Comparison of ENCODE assay signal across 8 mouse cellular contexts in genomic region chr11:103402198-103402597, GRCm38 (mm10). TPM values are rescaled to one million over a fixed set of nuclear protein-coding genes. Genes with fewer than 3 reads are reported as not detected.
DNase-seq lines count a peak whose midpoint lies in the region; ATAC-seq and TF ChIP-seq lines count a peak whose summit lies in the region.

No protein-coding gene starts in this region.

- no peaks in the 10 kb centered on the region for H3K4me1 ChIP-seq in forebrain, embryonic 14.5 days (ENCODE audit: control insufficient read depth, insufficient read depth, low read length)
- H3K4me1 ChIP-seq in forebrain, embryonic 16.5 days (replicated peaks; ENCODE audit: control insufficient read depth, insufficient read depth, low read length), result no peaks in the 10 kb centered on the region
- H3K4me1 ChIP-seq in neural tube, embryonic 15.5 days, result no peaks in the 10 kb centered on the region
- H3K4me1 ChIP-seq in kidney, postnatal 0 days (replicated peaks; ENCODE audit: insufficient read depth, low read length), result no peaks in the 10 kb centered on the region

- H3K4me3 ChIP-seq in forebrain, embryonic 14.5 days (ENCODE audit: low read depth, low read length), result no peak overlapping the region
- H3K4me3 ChIP-seq in forebrain, embryonic 16.5 days (replicated peaks; ENCODE audit: low read length), result no peak overlapping the region
- H3K4me3 ChIP-seq in neural tube, embryonic 15.5 days (replicated peaks), result no peak overlapping the region
- no peak overlapping the region for H3K4me3 ChIP-seq in kidney, postnatal 0 days (replicated peaks; ENCODE audit: low read depth, low read length)

- H3K9me3 ChIP-seq in forebrain, embryonic 14.5 days (replicated peaks; ENCODE audit: control insufficient read depth, low read length), result no peaks in the 10 kb centered on the region
- H3K9me3 ChIP-seq in forebrain, embryonic 16.5 days (ENCODE audit: control insufficient read depth, low read length), result no peaks in the 10 kb centered on the region
- no peaks in the 10 kb centered on the region for H3K9me3 ChIP-seq in neural tube, embryonic 15.5 days (replicated peaks)
- H3K9me3 ChIP-seq in kidney, postnatal 0 days (replicated peaks; ENCODE audit: low read length), result no peaks in the 10 kb centered on the region

- H3K9ac ChIP-seq in forebrain, embryonic 14.5 days (ENCODE audit: low read length), result no peak overlapping the region
- no peak overlapping the region for H3K9ac ChIP-seq in forebrain, embryonic 16.5 days (replicated peaks; ENCODE audit: low read depth, low read length)
- H3K9ac ChIP-seq in neural tube, embryonic 15.5 days (replicated peaks), result no peak overlapping the region
- H3K9ac ChIP-seq in kidney, postnatal 0 days (ENCODE audit: low read depth, low read length), result no peak overlapping the region

- DNase-seq in forebrain, embryonic 14.5 days (ENCODE audit: low spot score), result peak; percentile 23
- peak; percentile 19 for DNase-seq in neural tube, embryonic 10.5 days (ENCODE audit: extremely low spot score, low spot score)
- peak; percentile 48 to 60 for DNase-seq in cerebellum, postnatal 14 days
- peak; percentile 69 for DNase-seq in kidney, postnatal 0 days (ENCODE audit: low spot score)
- peak; percentile 39 to 61 for DNase-seq in natural killer cell, adult 2 months (ENCODE audit: low spot score in 2 of 2)
- peak; percentile 50 to 64 for DNase-seq in thymus, postnatal 10 days (ENCODE audit: low spot score in 2 of 2)

- ATAC-seq in forebrain, embryonic 14.5 days, result no peak
- ATAC-seq in forebrain, embryonic 16.5 days, result no peak
- no peak for ATAC-seq in neural tube, embryonic 15.5 days (ENCODE audit: low FRiP score)
- ATAC-seq in kidney, postnatal 0 days (replicated peaks; ENCODE audit: low FRiP score, low read depth), result 0 out of 2 replicates have a peak, but pooled peaks have one; percentile 52

- WGBS in forebrain, embryonic 14.5 days, result 45% methylated on average over 2 of the region's 2 CpGs
- WGBS in forebrain, embryonic 16.5 days, result 50% methylated on average over 2 of the region's 2 CpGs
- WGBS in neural tube, embryonic 15.5 days, result 75% methylated on average over 2 of the region's 2 CpGs
- 61% methylated on average over 2 of the region's 2 CpGs for WGBS in kidney, postnatal 0 days

- no peaks in the 10 kb centered on the region for H3K27me3 ChIP-seq in forebrain, embryonic 14.5 days (replicated peaks; ENCODE audit: control insufficient read depth, insufficient read depth, low read length)
- no peaks in the 10 kb centered on the region for H3K27me3 ChIP-seq in forebrain, embryonic 16.5 days (replicated peaks; ENCODE audit: control insufficient read depth, insufficient read depth, low read length)
- H3K27me3 ChIP-seq in neural tube, embryonic 15.5 days (replicated peaks), result no peaks in the 10 kb centered on the region
- H3K27me3 ChIP-seq in kidney, postnatal 0 days (ENCODE audit: insufficient read depth, low read length), result no peaks in the 10 kb centered on the region

- peak; percentile 76 for TF ChIP-seq CTCF in kidney, postnatal 0 days (IDR thresholded peaks at IDR 0.05; ENCODE audit: low read depth)

- no peak overlapping the region for H3K27ac ChIP-seq in forebrain, embryonic 14.5 days (ENCODE audit: low read depth, low read length)
- no peak overlapping the region for H3K27ac ChIP-seq in forebrain, embryonic 16.5 days (ENCODE audit: low read length)
- H3K27ac ChIP-seq in neural tube, embryonic 15.5 days (replicated peaks), result no peak overlapping the region
- no peak overlapping the region for H3K27ac ChIP-seq in kidney, postnatal 0 days

- peaks cover 22% of the 10 kb centered on the region; the same call in 1 of the 2 replicates for H3K36me3 ChIP-seq in forebrain, embryonic 14.5 days (ENCODE audit: control insufficient read depth, insufficient read depth, low read length)
- H3K36me3 ChIP-seq in forebrain, embryonic 16.5 days (ENCODE audit: control insufficient read depth, insufficient read depth), result no peaks in the 10 kb centered on the region
- H3K36me3 ChIP-seq in neural tube, embryonic 15.5 days, result peaks cover 20% of the 10 kb centered on the region; the same call in 1 of the 2 replicates
- H3K36me3 ChIP-seq in kidney, postnatal 0 days (ENCODE audit: insufficient read depth, low read length), result peaks cover 11% of the 10 kb centered on the region; the same call in 1 of the 2 replicates

- no peak overlapping the region for H3K4me2 ChIP-seq in forebrain, embryonic 14.5 days (ENCODE audit: low read length)
- H3K4me2 ChIP-seq in forebrain, embryonic 16.5 days (ENCODE audit: low read length), result no peak overlapping the region
- no peak overlapping the region for H3K4me2 ChIP-seq in neural tube, embryonic 15.5 days
- H3K4me2 ChIP-seq in kidney, postnatal 0 days (ENCODE audit: low read length), result no peak overlapping the region

RNA-seq across cellular contexts. Expression of gene Plekhm1, which starts 10.3 kb away (rescaled TPM):
- 7.5 and 10.0 TPM in 2 replicates for polyA plus RNA-seq in forebrain, embryonic 14.5 days (2014; fragmentation: Nextera tagmentation; extraction: Ambion mirVana)
- 10.3 and 11.3 TPM in 2 replicates for polyA plus RNA-seq in forebrain, embryonic 16.5 days (2015; fragmentation: Nextera tagmentation; extraction: Ambion mirVana)
- 8.2 and 8.9 TPM in 2 replicates for polyA plus RNA-seq in neural tube, embryonic 15.5 days (2015; fragmentation: Nextera tagmentation; extraction: Ambion mirVana)
- 5.4 and 6.1 TPM in 2 replicates for polyA plus RNA-seq in kidney, postnatal 0 days (2015; fragmentation: Nextera tagmentation; extraction: Ambion mirVana)

RNA-seq across cellular contexts. Expression of gene Arhgap27, which starts 38.7 kb away (rescaled TPM):
- polyA plus RNA-seq in forebrain, embryonic 14.5 days (2014; fragmentation: Nextera tagmentation; extraction: Ambion mirVana), result 1.5 and 2.3 TPM in 2 replicates
- polyA plus RNA-seq in forebrain, embryonic 16.5 days (2015; fragmentation: Nextera tagmentation; extraction: Ambion mirVana), result 3.0 and 3.3 TPM in 2 replicates
- polyA plus RNA-seq in neural tube, embryonic 15.5 days (2015; fragmentation: Nextera tagmentation; extraction: Ambion mirVana), result 6.3 and 8.3 TPM in 2 replicates
- polyA plus RNA-seq in kidney, postnatal 0 days (2015; fragmentation: Nextera tagmentation; extraction: Ambion mirVana), result 15.9 and 16.6 TPM in 2 replicates

Comparison
In these comparisons a context has a peak if more than half of its experiments do, and no peak if none do; other contexts are left out.
1. DNase-seq: peak in every context shown above with its lines; median percentile 69 in kidney, postnatal 0 days; 57 in thymus, postnatal 10 days; 54 in cerebellum, postnatal 14 days; 50 in natural killer cell, adult 2 months; 23 in forebrain, embryonic 14.5 days; 19 in neural tube, embryonic 10.5 days.